Mouse (Mus musculus) forebrain, embryonic 10.5 days (tissue): ENCODE measurements at regions not wholly inside any gene's neighbourhood (a gene's known extent, or its start where the extent isn't known, plus 50 kb on each side); places are given as distances from the start of the nearest gene placed in this dataset.
"Not testable (repeated sequence)": the region's sequence is repeated elsewhere in the genome, so short reads cannot be mapped to it uniquely, and the experiment has no call there.

Source experiments
- DNase-seq: peaks from one replicate; pipeline ENCODE4 v3.0.0-alpha.2; 2017; ENCODE audit warnings: low spot score; ENCODE audit errors: extremely low spot score
- H3K27ac ChIP-seq: fragments of 300-500 bp; sonication (generic); 2 replicates; pipeline ENCODE4 v1.5.1; 2016; ENCODE audit warnings: mild to moderate bottlenecking
- H3K27me3 ChIP-seq: fragments of 300-500 bp; sonication (generic); 2 replicates; pipeline ENCODE4 v1.6.1; 2016; ENCODE audit warnings: mild to moderate bottlenecking; ENCODE audit not compliant: poor library complexity, severe bottlenecking
- H3K36me3 ChIP-seq: fragments of 300-500 bp; sonication (generic); replicated peaks from 2 replicates; pipeline ENCODE4 v1.6.1; 2016; ENCODE audit warnings: mild to moderate bottlenecking, moderate library complexity
- H3K4me1 ChIP-seq: fragments of 300-500 bp; sonication (generic); 2 replicates; pipeline ENCODE4 v1.6.1; 2016
- H3K4me3 ChIP-seq: fragments of 300-500 bp; sonication (generic); 2 replicates; pipeline ENCODE4 v1.5.1; 2016; ENCODE audit warnings: mild to moderate bottlenecking, moderate library complexity
- H3K9me3 ChIP-seq: fragments of 300-500 bp; sonication (generic); 2 replicates; pipeline ENCODE4 v1.6.1; 2016; ENCODE audit warnings: mild to moderate bottlenecking, moderate library complexity
- WGBS: fragments of 180-500 bp; shearing (Covaris S2); methylation state at CpG from one replicate; pipeline ENCODE4 v1.1.7; 2016; 5-methylcytosine and 5-hydroxymethylcytosine counted together

DNA sequence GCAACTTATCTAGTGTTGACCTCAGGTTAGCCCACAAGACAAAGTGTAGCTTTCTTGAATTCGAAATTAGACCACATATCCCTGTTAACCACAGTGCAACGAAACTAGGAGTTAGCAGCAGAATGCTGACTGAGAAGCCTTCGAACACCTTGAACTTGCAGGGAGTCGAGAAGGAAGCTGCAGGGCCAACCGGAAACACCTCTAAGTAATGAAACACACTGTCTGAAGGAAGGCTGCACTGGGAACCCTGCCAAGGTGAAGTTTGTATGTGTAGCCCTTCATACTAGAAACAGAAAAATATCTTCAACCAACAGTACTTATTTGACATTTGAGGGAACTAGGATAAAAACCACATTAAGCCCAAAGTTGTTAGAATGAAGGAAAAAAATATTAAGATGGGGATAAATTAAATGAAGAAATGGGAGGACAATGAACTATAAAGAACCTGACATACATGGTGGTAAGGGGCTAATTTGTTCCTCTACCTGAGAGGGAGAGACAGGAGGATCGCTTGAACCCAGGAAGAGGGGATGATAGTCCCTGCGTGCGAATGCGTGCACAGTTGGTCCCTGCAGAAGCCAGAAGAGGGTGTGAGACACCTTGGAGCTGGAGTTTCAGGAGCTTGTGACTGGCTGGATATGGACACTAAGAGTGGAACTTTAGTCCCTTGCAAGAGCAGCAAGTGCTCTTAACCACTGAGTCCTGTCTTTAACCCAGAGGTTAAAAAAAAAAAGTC, 234.4 kb downstream of the Diras2 start:
- Histone ChIP-seq H3K9me3 (no peaks in the 10 kb centered on the region), H3K36me3 (no peaks in the 10 kb centered on the region), H3K4me1 (no peaks in the 10 kb centered on the region), H3K27ac (no peak overlapping the region), H3K27me3 (no peaks in the 10 kb centered on the region), H3K4me3 (no peak overlapping the region)
- WGBS: 94% methylated on average over 9 of the region's 9 CpGs
- no peak for DNase-seq

DNA sequence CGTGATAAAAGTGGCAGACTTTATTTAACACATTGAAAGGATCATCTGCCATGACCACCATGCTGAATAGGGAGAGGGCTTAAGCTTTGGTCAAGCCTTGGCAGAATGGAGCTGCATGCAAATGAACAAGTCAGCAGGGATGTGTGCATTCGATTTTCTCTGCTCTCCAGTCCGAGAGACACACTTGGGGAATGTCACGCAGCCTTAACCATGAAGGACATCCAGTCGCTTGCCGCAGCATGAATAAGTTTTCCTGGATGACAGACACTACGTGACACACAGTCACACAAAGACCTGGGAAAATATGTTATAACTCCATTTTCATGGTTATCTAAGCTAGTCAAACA, 233.8 kb downstream of the Diras2 start:
- Histone ChIP-seq H3K4me1 (no peaks in the 10 kb centered on the region), H3K36me3 (no peaks in the 10 kb centered on the region), H3K27ac (no peak overlapping the region), H3K27me3 (no peaks in the 10 kb centered on the region), H3K4me3 (no peak overlapping the region), H3K9me3 (no peaks in the 10 kb centered on the region)
- DNase-seq: no peak
- WGBS: 84% methylated on average over 7 of the region's 7 CpGs

DNA sequence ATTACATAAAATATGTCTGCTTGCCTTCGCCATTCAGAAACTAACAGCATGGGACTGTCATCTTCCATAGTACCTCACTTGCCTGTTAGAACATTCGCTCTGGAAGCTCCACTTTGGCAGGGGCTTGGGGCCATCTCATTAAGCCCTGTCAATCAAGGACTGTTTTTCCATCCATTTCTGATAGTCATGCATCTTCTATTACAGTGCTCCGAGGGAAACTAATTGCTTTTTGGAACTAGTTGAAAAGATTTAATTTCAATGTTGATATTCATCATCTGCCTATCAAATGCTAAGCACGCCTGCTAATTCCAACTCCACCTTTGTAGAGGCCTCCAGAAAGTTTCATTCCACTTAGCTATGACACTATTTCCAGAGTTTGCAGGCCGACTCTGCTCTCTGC, 232.7 kb downstream of the Diras2 start:
- no peaks in the 10 kb centered on the region for H3K27me3 ChIP-seq
- no peak overlapping the region for H3K27ac ChIP-seq
- no peak overlapping the region for H3K4me3 ChIP-seq
- no peaks in the 10 kb centered on the region for H3K4me1 ChIP-seq
- DNase-seq: no peak
- no peaks in the 10 kb centered on the region for H3K36me3 ChIP-seq
- WGBS: 81% methylated on average over 5 of the region's 5 CpGs
- no peaks in the 10 kb centered on the region for H3K9me3 ChIP-seq

DNA sequence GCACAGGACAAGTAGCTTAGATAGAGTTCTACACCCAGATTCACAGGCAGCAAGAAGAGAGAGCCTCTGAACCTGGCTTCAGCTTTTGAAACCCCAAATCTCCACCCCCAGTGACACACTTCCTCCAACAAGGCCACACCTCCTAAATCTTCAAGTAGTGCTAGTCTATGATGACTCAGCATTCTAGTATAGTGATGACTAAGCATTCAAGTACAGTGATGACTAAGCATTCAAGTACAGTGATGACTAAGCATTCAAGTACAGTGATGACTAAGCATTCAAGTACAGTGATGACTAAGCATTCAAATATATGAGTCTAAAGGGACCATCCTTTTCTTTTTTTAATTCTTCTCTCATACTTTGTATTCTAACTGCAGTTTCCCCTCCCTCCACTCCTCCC, 225.8 kb downstream of the Diras2 start:
- H3K9me3 ChIP-seq, H3K27ac ChIP-seq, H3K4me1 ChIP-seq, H3K27me3 ChIP-seq, DNase-seq, H3K36me3 ChIP-seq, H3K4me3 ChIP-seq: not testable (repeated sequence)

DNA sequence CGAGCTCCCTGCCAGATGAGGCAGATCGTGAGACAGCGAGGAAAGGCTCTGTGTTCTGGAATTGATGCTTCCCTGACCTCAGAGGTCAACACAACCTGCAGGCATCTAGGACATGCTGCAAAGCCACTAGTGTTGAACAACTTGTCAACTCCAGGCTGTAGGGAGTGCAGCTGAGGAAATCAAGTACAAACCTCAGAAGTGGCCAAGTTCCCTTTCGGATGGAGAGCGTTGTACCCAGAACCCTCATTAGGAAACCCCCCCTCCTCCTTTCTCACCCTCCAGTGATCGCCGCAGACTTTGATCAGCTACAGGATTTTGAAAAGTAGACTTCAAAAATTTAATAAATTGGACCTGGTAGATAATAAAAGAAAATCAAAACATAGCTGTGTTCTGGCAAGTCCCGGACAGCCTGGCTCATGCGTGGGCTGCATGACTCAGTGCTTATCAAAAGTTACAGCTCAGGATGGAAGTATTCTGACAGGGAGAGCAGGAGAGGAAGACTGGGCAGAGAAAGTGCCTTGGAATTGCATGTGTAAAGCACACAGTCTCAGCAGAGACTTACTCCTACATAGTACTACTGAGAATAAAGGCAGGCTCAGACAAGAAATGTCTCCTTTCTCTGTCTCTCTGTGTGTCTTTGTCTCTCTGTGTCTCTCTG, 224.2 kb downstream of the Diras2 start:
- Histone ChIP-seq H3K36me3 (no peaks in the 10 kb centered on the region), H3K4me3 (no peak overlapping the region), H3K9me3 (no peaks in the 10 kb centered on the region), H3K27me3 (no peaks in the 10 kb centered on the region), H3K4me1 (no peaks in the 10 kb centered on the region), H3K27ac (no peak overlapping the region)
- WGBS: 80% methylated on average over 9 of the region's 9 CpGs
- DNase-seq: no peak

DNA sequence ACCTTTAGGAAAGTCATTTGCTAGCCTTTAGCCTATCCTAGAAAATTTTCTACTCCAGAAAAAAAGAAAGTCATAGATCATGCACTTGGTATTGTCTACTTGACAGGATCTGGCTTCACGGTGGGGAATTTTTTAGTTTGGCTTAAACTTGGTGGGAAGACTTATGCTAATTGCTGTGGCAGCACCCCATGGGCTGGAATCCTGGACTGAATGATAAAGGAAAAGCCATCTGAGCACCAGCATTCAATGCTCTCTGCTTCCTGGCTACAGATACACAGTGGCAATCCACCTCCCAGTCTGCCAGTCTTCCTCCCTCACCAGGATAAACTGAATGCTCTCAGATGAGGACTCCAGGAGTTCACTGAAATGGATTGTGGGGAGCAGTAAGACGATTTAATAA, 220.1 kb downstream of the Diras2 start:
- 38% methylated on average over 2 of the region's 2 CpGs for WGBS
- no peaks in the 10 kb centered on the region for H3K27me3 ChIP-seq
- no peaks in the 10 kb centered on the region for H3K4me1 ChIP-seq
- H3K9me3 ChIP-seq: no peaks in the 10 kb centered on the region
- DNase-seq: no peak
- H3K4me3 ChIP-seq: no peak overlapping the region
- H3K36me3 ChIP-seq: no peaks in the 10 kb centered on the region
- H3K27ac ChIP-seq: no peak overlapping the region

DNA sequence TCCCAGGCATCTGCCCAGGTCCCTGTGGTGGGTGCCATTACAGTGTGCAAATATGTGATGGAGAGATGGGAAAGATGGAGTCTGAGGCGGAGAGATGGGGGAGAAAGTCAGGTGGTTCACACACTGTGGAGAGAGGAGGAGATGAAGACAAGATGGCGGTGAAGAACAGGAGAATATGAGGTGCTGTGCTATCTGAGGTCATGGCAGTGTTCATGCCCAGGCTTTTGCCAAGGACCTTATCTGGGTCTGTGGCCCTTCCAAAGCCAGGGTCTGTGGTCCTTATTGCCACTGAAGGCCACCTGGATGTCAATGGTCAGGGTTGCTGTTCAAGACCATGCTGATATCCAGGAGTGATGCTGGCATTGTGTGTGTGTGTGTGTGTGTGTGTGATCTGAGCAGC, 212.8 kb downstream of the Diras2 start:
- H3K27ac ChIP-seq: no peak overlapping the region
- 95% methylated on average over 2 of the region's 2 CpGs for WGBS
- no peak for DNase-seq
- H3K4me3 ChIP-seq: no peak overlapping the region
- no peaks in the 10 kb centered on the region for H3K4me1 ChIP-seq
- H3K36me3 ChIP-seq: no peaks in the 10 kb centered on the region
- H3K9me3 ChIP-seq: no peaks in the 10 kb centered on the region
- H3K27me3 ChIP-seq: no peaks in the 10 kb centered on the region

DNA sequence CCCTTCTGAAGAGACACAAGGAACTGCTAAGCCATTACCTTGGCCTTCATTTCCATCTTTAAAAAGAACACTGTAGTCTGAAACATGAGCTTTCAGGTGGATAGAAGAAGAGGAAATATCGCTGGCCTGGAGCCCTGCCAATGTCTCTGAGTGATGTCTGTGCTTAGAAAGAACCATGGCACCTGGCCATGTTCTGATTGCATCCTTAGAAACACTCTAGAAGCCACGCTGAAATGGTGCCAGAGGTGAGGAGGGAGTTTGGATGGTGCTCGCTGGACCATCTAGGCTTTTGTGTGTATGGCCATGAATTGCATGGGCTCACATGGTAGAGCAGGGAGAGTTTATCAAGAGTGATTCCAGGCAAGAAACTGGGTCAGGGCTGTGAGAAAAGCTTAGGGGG, 207.4 kb downstream of the Diras2 start:
- no peaks in the 10 kb centered on the region for H3K9me3 ChIP-seq
- no peak overlapping the region for H3K4me3 ChIP-seq
- no peak overlapping the region for H3K27ac ChIP-seq
- H3K27me3 ChIP-seq: no peaks in the 10 kb centered on the region
- WGBS: 81% methylated on average over 3 of the region's 3 CpGs
- 0 out of 2 replicates have a peak, but pooled peaks cover under 1% of the 10 kb centered on the region for H3K4me1 ChIP-seq
- H3K36me3 ChIP-seq: no peaks in the 10 kb centered on the region
- DNase-seq: no peak

DNA sequence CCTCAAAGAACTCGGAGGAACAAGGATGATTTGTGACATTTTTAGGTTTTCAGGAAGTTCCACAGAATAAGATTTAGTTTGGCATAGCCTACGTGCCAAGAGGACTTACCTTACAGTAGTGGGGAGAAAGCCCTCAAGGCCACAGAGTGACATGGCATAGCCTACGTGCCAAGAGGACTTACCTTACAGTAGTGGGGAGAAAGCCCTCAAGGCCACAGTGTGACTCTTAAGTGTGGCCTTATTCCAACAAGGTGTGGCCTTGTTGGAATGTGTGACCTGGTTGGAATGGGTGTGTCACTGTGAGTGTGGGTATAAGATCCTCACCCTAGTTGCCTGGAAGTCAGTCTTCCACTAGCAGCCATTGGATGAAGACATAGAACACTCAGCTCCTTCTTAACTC, 206.7 kb downstream of the Diras2 start:
- not testable (repeated sequence) for H3K4me1 ChIP-seq, H3K27me3 ChIP-seq, H3K27ac ChIP-seq, H3K36me3 ChIP-seq, H3K9me3 ChIP-seq, H3K4me3 ChIP-seq, DNase-seq
- WGBS: 86% methylated on average over 3 of the region's 3 CpGs

DNA sequence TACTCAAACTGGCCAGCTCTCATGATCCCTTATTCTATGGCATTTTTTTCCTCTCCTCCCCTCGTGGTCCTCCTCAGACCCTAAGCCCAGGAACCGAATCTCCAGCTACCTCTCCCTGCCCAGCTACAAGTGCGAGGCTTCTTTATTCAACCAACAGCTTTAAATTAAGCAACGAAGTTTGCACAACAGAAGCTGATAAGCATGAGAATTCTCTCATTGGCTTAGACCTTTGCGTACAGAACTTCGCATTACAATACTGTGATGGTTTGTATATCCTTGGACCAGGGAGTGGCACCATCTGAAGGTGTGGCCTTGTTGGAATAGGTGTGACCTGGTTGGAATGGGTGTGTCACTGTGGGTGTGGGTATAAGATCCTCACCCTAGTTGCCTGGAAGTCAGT, 205.4 kb downstream of the Diras2 start:
- H3K36me3 ChIP-seq, H3K4me1 ChIP-seq, H3K9me3 ChIP-seq, H3K27ac ChIP-seq, H3K27me3 ChIP-seq, H3K4me3 ChIP-seq, DNase-seq: not testable (repeated sequence)
- 87% methylated on average over 6 of the region's 6 CpGs for WGBS

DNA sequence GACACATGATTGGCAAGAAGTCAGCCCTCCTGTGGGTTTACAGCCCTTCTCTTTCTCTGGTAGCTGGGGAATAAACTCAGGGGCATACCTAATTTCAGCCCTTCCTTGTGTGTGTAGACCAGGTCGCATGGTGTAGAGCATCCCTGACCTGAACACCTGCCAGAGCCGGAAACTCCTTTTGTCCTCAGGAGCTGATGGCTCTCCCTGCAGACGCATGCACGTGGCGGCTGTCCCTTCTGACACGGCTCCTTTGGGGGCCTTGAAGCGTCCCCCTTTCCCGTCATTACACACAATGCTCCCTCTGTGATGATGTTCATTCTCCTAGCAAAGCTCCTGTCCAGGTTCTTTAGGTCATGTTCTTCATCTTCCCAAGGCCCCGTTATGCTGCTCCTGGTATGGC, 203.3 kb downstream of the Diras2 start:
- 91% methylated on average over 9 of the region's 9 CpGs for WGBS
- no peaks in the 10 kb centered on the region for H3K9me3 ChIP-seq
- H3K4me1 ChIP-seq: 0 out of 2 replicates have a peak, but pooled peaks cover 3% of the 10 kb centered on the region
- H3K36me3 ChIP-seq: no peaks in the 10 kb centered on the region
- no peaks in the 10 kb centered on the region for H3K27me3 ChIP-seq
- no peak overlapping the region for H3K4me3 ChIP-seq
- no peak for DNase-seq
- H3K27ac ChIP-seq: no peak overlapping the region

DNA sequence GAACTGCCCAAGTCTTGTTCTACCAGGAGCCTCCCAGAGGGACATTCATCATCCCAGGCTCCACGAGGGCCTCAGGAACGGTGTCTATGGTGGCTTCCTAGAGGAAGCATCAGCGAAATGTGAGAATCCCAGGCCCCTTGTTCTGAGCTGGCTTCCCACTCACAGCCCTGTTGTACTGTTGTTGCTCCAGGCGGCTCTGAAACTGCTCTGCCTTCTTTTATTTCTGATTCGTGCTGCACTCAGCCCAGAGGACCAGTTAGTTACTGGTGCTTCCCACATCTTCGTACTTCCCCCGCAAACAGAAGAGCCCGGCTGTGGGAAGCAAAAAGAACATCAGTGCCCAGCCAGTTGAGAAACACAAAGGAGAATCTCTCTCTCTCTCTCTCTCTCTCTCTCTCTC, 202.3 kb downstream of the Diras2 start:
- Histone ChIP-seq H3K4me3 (no peak overlapping the region), H3K36me3 (no peaks in the 10 kb centered on the region), H3K27me3 (no peaks in the 10 kb centered on the region), H3K27ac (no peak overlapping the region), H3K4me1 (0 out of 2 replicates have a peak, but pooled peaks cover 3% of the 10 kb centered on the region), H3K9me3 (no peaks in the 10 kb centered on the region)
- WGBS: 74% methylated on average over 8 of the region's 8 CpGs
- no peak for DNase-seq

DNA sequence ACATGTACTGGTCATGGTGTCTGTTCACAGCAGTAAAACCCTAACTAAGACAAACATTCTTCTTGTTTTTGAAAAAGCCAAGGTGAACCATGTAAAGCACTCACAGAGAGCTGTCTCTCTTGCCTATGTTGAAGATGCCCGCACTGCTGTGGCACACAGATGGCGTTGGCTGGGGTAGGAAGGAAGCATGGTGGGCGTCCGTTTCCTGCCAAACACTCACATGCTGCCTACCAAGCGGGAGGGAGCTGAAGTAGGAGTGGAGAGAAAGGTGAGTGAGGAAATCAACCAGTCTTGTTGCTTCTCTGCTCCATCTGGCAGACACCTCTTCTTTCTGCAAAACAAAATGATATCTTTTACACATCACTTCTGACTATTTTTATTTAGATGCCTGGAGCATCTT, 200.0 kb downstream of the Diras2 start:
- 92% methylated on average over 5 of the region's 5 CpGs for WGBS

More for the DNA sequence above, 200.0 kb downstream of the Diras2 start:
- no peak overlapping the region for H3K4me3 ChIP-seq
- no peak for DNase-seq
- H3K9me3 ChIP-seq: no peaks in the 10 kb centered on the region
- no peak overlapping the region for H3K27ac ChIP-seq
- H3K4me1 ChIP-seq: 0 out of 2 replicates have a peak, but pooled peaks cover 3% of the 10 kb centered on the region
- no peaks in the 10 kb centered on the region for H3K36me3 ChIP-seq
- H3K27me3 ChIP-seq: no peaks in the 10 kb centered on the region
